Mouse (Mus musculus): ENCODE results near the gene Cct8l1. TPM values are rescaled to one million over a fixed set of nuclear protein-coding genes. Genes with fewer than 3 reads are reported as not detected.

The Cct8l1 gene
- polyA plus RNA-seq, 1 experiment from 2014 or later: not detected

GRCm38 (mm10) chr5:25555684-25556083 lies 39.8 kb downstream of the Cct8l1 start:
- DNase-seq (ENCODE audit: low spot score) (no peak), ATAC-seq (ENCODE audit: low FRiP score) (no peak)
- H3K27ac ChIP-seq: no peak overlapping the region
- 87% methylated on average over 5 of the region's 5 CpGs for WGBS
- no peak overlapping the region for H3K4me2 ChIP-seq (replicated peaks)
- H3K4me1 ChIP-seq (replicated peaks; ENCODE audit: control insufficient read depth, insufficient read depth, low read length): no peaks in the 10 kb centered on the region
- no peaks in the 10 kb centered on the region for H3K27me3 ChIP-seq (ENCODE audit: control insufficient read depth, insufficient read depth, low read length)
- H3K9me3 ChIP-seq (ENCODE audit: control insufficient read depth, low read length): no peaks in the 10 kb centered on the region
- no peak overlapping the region for H3K4me3 ChIP-seq (replicated peaks; ENCODE audit: low read length)
- no peak overlapping the region for H3K9ac ChIP-seq
- no peaks in the 10 kb centered on the region for H3K36me3 ChIP-seq (replicated peaks; ENCODE audit: control insufficient read depth, insufficient read depth)

DNA sequence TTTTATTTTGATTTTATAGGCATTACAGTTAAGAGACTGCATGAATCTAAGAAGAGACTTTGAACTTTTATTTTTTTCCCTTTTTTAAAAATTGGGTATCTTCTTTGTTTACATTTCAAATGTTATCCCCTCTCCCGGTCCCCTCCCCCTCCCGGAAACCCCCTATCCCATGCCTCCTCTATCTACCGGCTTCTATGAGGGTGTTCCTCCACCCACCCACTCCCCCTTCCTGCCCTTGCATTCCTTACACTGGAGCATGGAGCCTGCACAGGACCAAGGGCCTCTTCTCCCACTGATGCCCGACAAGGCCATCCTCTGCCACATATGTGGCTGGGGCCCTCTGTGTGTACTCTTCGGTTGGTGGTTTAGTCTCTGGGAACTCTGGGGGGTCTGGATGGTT lies 40.5 kb downstream of the Cct8l1 start:
- H3K27ac ChIP-seq: no peak overlapping the region
- H3K4me2 ChIP-seq (replicated peaks): no peak overlapping the region
- no peaks in the 10 kb centered on the region for H3K9me3 ChIP-seq (ENCODE audit: control insufficient read depth, low read length)
- H3K4me1 ChIP-seq (replicated peaks; ENCODE audit: control insufficient read depth, insufficient read depth, low read length): no peaks in the 10 kb centered on the region
- H3K36me3 ChIP-seq (replicated peaks; ENCODE audit: control insufficient read depth, insufficient read depth): no peaks in the 10 kb centered on the region
- DNase-seq (ENCODE audit: low spot score) (no peak), ATAC-seq (ENCODE audit: low FRiP score) (no peak)
- WGBS: 91% methylated on average over 5 of the region's 5 CpGs
- no peaks in the 10 kb centered on the region for H3K27me3 ChIP-seq (ENCODE audit: control insufficient read depth, insufficient read depth, low read length)
- H3K4me3 ChIP-seq (replicated peaks; ENCODE audit: low read length): no peak overlapping the region
- H3K9ac ChIP-seq: no peak overlapping the region

Other genes starting within 250 kb of the Cct8l1 start
- 23.6 and 26.8 TPM in 2 replicates for gene Kmt2c, start 17.3 kb upstream of the Cct8l1 start, polyA plus RNA-seq (2014; fragmentation: Nextera tagmentation; extraction: Ambion mirVana)
- 3.7 and 5.2 TPM in 2 replicates for gene Xrcc2, start 189.8 kb downstream of the Cct8l1 start, polyA plus RNA-seq (2014; fragmentation: Nextera tagmentation; extraction: Ambion mirVana)
- 37.8 and 39.5 TPM in 2 replicates for gene Actr3b, start 243.9 kb downstream of the Cct8l1 start, polyA plus RNA-seq (2014; fragmentation: Nextera tagmentation; extraction: Ambion mirVana)